Mouse (Mus musculus): Measurements from ENCODE around the gene Kcng1.

Gene Kcng1

GRCm38 (mm10) chr2:168281582-168281981 lies at the start of gene Kcng1:
Gene Kcng1, minus strand, starts transcription at chr2:168281736.
- no peak for DNase-seq (ENCODE audit: low spot score in 2 of 2)

GRCm38 (mm10) chr2:168330421-168331070 lies 49.0 kb upstream of the Kcng1 start:
- DNase-seq (ENCODE audit: low spot score in 2 of 2), result no peak

GRCm38 (mm10) chr2:168321716-168322374 lies 40.3 kb upstream of the Kcng1 start:
- no peak for DNase-seq (ENCODE audit: low spot score in 2 of 2)

- DNase-seq (ENCODE audit: low spot score in 2 of 2), result no peak
Observed at GRCm38 (mm10) chr2:168320388-168321182, 39.0 kb upstream of the Kcng1 start.

- DNase-seq (ENCODE audit: low spot score in 2 of 2), result no peak
Observed at GRCm38 (mm10) chr2:168314646-168315446, 33.3 kb upstream of the Kcng1 start.

- DNase-seq (ENCODE audit: low spot score in 2 of 2), result no peak
Observed at GRCm38 (mm10) chr2:168312504-168312903, 31.0 kb upstream of the Kcng1 start.

GRCm38 (mm10) chr2:168311006-168311405 lies 29.5 kb upstream of the Kcng1 start:
- DNase-seq (ENCODE audit: low spot score in 2 of 2), result no peak

- no peak for DNase-seq (ENCODE audit: low spot score in 2 of 2)
Observed at GRCm38 (mm10) chr2:168308916-168309315, 27.4 kb upstream of the Kcng1 start.

- no peak for DNase-seq (ENCODE audit: low spot score in 2 of 2)
Observed at GRCm38 (mm10) chr2:168299650-168300049, 18.1 kb upstream of the Kcng1 start.

GRCm38 (mm10) chr2:168296530-168296929 lies 15.0 kb upstream of the Kcng1 start:
- no peak for DNase-seq (ENCODE audit: low spot score in 2 of 2)

- DNase-seq (ENCODE audit: low spot score in 2 of 2), result no peak
Observed at GRCm38 (mm10) chr2:168292521-168292920, 11.0 kb upstream of the Kcng1 start.

GRCm38 (mm10) chr2:168292041-168292440 lies 10.5 kb upstream of the Kcng1 start:
- DNase-seq (ENCODE audit: low spot score in 2 of 2), result no peak

GRCm38 (mm10) chr2:168289851-168290250 lies 8.3 kb upstream of the Kcng1 start:
- DNase-seq (ENCODE audit: low spot score in 2 of 2), result no peak

- no peak for DNase-seq (ENCODE audit: low spot score in 2 of 2)
Observed at GRCm38 (mm10) chr2:168289016-168289415, 7.5 kb upstream of the Kcng1 start.

GRCm38 (mm10) chr2:168286987-168287386 lies 5.5 kb upstream of the Kcng1 start:
- DNase-seq (ENCODE audit: low spot score in 2 of 2), result no peak

- no peak for DNase-seq (ENCODE audit: low spot score in 2 of 2)
Observed at GRCm38 (mm10) chr2:168285143-168285542, 3.6 kb upstream of the Kcng1 start.

GRCm38 (mm10) chr2:168280729-168281581 lies 581 bp downstream of the Kcng1 start:
- DNase-seq (ENCODE audit: low spot score in 2 of 2), result no peak

GRCm38 (mm10) chr2:168274374-168274935 lies 7.1 kb downstream of the Kcng1 start:
- DNase-seq (ENCODE audit: low spot score in 2 of 2), result peak; percentile 68 to 90

- no peak for DNase-seq (ENCODE audit: low spot score in 2 of 2)
Observed at GRCm38 (mm10) chr2:168273387-168273786, 8.1 kb downstream of the Kcng1 start.

- no peak for DNase-seq (ENCODE audit: low spot score in 2 of 2)
Observed at GRCm38 (mm10) chr2:168268033-168268432, 13.5 kb downstream of the Kcng1 start.

GRCm38 (mm10) chr2:168260900-168261299 lies 20.6 kb downstream of the Kcng1 start:
- DNase-seq (ENCODE audit: low spot score in 2 of 2), result no peak
